ENCODE assay signal across 26 mouse cellular contexts in the genomic region with DNA sequence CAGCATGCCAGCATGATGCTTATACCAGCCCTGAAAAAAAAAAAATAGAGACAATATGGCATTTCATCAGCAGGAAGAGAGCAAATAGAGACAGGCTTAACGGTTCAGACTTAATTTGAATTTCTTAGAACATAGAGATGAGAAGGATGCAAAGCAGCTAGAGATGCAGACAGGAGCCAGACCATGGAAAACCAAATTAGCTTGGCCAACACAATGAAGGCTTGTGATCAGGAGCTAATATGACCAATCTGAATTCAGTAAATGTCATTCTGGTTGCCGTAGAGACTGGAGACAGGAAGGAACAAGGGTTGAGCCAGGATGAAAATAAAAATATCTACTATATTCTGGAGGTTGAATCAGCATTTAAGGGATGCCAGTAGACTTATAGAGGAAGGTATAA.
DNase-seq lines count a peak whose midpoint lies in the region; ATAC-seq and TF ChIP-seq lines count a peak whose summit lies in the region.
"Had no signal": no experiment of that assay in that cellular context is flagged by ENCODE, and none has a peak within 500 bp of the region (broad histone marks: within the 10 kb centered on the region; RNA-seq: fewer than 3 reads in every experiment).

No protein-coding gene starts in this region.

- H3K4me1 ChIP-seq in hindbrain, embryonic 11.5 days (replicated peaks; ENCODE audit: control insufficient read depth, insufficient read depth, low read length) = no peaks in the 10 kb centered on the region
- 0 out of 2 replicates have a peak, but pooled peaks cover 5% of the 10 kb centered on the region for H3K4me1 ChIP-seq in hindbrain, embryonic 10.5 days (replicated peaks)
- H3K4me1 ChIP-seq in midbrain, embryonic 11.5 days (ENCODE audit: control insufficient read depth, insufficient read depth, low read length) = peaks cover 4% of the 10 kb centered on the region; the same call in 1 of the 2 replicates
- peaks cover 6% of the 10 kb centered on the region; the same call in 1 of the 2 replicates for H3K4me1 ChIP-seq in midbrain, embryonic 10.5 days
- H3K4me1 ChIP-seq: embryonic facial prominence, embryonic 12.5 days; embryonic facial prominence, embryonic 15.5 days; heart, embryonic 10.5 days; heart, embryonic 13.5 days; hindbrain, embryonic 15.5 days had no signal

- ATAC-seq in hindbrain, embryonic 11.5 days (ENCODE audit: low FRiP score) = no peak
- ATAC-seq in midbrain, embryonic 11.5 days (ENCODE audit: low FRiP score) = peak; percentile 76
- ATAC-seq: CD4-positive, CD25-positive, alpha-beta regulatory T cell, adult 4 months; inflammation-experienced regulatory T-cells, adult 6 months; intestine, embryonic 16.5 days had no signal

- 60% methylated on average over 2 of the region's 2 CpGs for WGBS in hindbrain, embryonic 11.5 days
- 59% methylated on average over 2 of the region's 2 CpGs for WGBS in hindbrain, embryonic 10.5 days
- 61% methylated on average over 2 of the region's 2 CpGs for WGBS in midbrain, embryonic 11.5 days
- WGBS in midbrain, embryonic 10.5 days = 70% methylated on average over 2 of the region's 2 CpGs

- H3K36me3 ChIP-seq in hindbrain, embryonic 11.5 days (ENCODE audit: control insufficient read depth, insufficient read depth, low read length) = no peaks in the 10 kb centered on the region
- H3K36me3 ChIP-seq in hindbrain, embryonic 10.5 days = no peaks in the 10 kb centered on the region
- H3K36me3 ChIP-seq in midbrain, embryonic 11.5 days (ENCODE audit: control insufficient read depth, insufficient read depth, low read length) = no peaks in the 10 kb centered on the region
- no peaks in the 10 kb centered on the region for H3K36me3 ChIP-seq in midbrain, embryonic 10.5 days
- H3K36me3 ChIP-seq: embryonic facial prominence, embryonic 12.5 days; embryonic facial prominence, embryonic 15.5 days; forebrain, embryonic 12.5 days; heart, embryonic 10.5 days; heart, embryonic 13.5 days; hindbrain, embryonic 15.5 days had no signal

- H3K27me3 ChIP-seq in hindbrain, embryonic 11.5 days (ENCODE audit: control insufficient read depth, insufficient read depth, low read length) = no peaks in the 10 kb centered on the region
- no peaks in the 10 kb centered on the region for H3K27me3 ChIP-seq in hindbrain, embryonic 10.5 days (ENCODE audit: insufficient read depth, poor library complexity, severe bottlenecking)
- H3K27me3 ChIP-seq in midbrain, embryonic 11.5 days (ENCODE audit: control insufficient read depth, insufficient read depth, low read length) = no peaks in the 10 kb centered on the region
- H3K27me3 ChIP-seq in midbrain, embryonic 10.5 days (ENCODE audit: low read depth, poor library complexity, severe bottlenecking) = no peaks in the 10 kb centered on the region
- H3K27me3 ChIP-seq: embryonic facial prominence, embryonic 12.5 days; embryonic facial prominence, embryonic 15.5 days; forebrain, embryonic 12.5 days; heart, embryonic 13.5 days; hindbrain, embryonic 15.5 days had no signal

- TF ChIP-seq CTCF in brain, embryonic 14.5 days (IDR thresholded peaks at IDR 0.05; ENCODE audit: borderline replicate concordance, extremely low read depth, insufficient read depth, insufficient read length) = no peak

- intact Hi-C loops in gastrocnemius, postnatal 36 days (cut with DNase I) = no loop called here

- H3K9me3 ChIP-seq in hindbrain, embryonic 11.5 days (ENCODE audit: control insufficient read depth, low read length) = no peaks in the 10 kb centered on the region
- H3K9me3 ChIP-seq in hindbrain, embryonic 10.5 days = no peaks in the 10 kb centered on the region
- no peaks in the 10 kb centered on the region for H3K9me3 ChIP-seq in midbrain, embryonic 11.5 days (ENCODE audit: control insufficient read depth, low read length)
- no peaks in the 10 kb centered on the region for H3K9me3 ChIP-seq in midbrain, embryonic 10.5 days (replicated peaks)
- H3K9me3 ChIP-seq: embryonic facial prominence, embryonic 12.5 days; embryonic facial prominence, embryonic 15.5 days; forebrain, embryonic 12.5 days; heart, embryonic 10.5 days; heart, embryonic 13.5 days; hindbrain, embryonic 15.5 days had no signal

- H3K4me3 ChIP-seq in hindbrain, embryonic 11.5 days (ENCODE audit: low read depth, low read length) = no peak overlapping the region
- H3K4me3 ChIP-seq in hindbrain, embryonic 10.5 days = no peak overlapping the region
- no peak overlapping the region for H3K4me3 ChIP-seq in midbrain, embryonic 11.5 days (ENCODE audit: low read depth, low read length)
- H3K4me3 ChIP-seq in midbrain, embryonic 10.5 days = no peak overlapping the region
- H3K4me3 ChIP-seq: embryonic facial prominence, embryonic 12.5 days; embryonic facial prominence, embryonic 15.5 days; forebrain, embryonic 12.5 days; heart, adult 2 months; heart, embryonic 10.5 days; heart, embryonic 13.5 days; hindbrain, embryonic 15.5 days had no signal

- no peak for TF ChIP-seq POLR2A in brain, embryonic 14.5 days (IDR thresholded peaks at IDR 0.05; ENCODE audit: borderline replicate concordance, extremely low read depth, insufficient read depth, insufficient read length, poor library complexity, severe bottlenecking)

- no peak overlapping the region for H3K9ac ChIP-seq in hindbrain, embryonic 11.5 days (ENCODE audit: low read depth, low read length)
- H3K9ac ChIP-seq in midbrain, embryonic 11.5 days (ENCODE audit: low read length) = no peak overlapping the region
- H3K9ac ChIP-seq: embryonic facial prominence, embryonic 12.5 days; embryonic facial prominence, embryonic 15.5 days; forebrain, embryonic 12.5 days; heart, embryonic 13.5 days; hindbrain, embryonic 15.5 days had no signal

- H3K27ac ChIP-seq in hindbrain, embryonic 11.5 days (ENCODE audit: low read depth, low read length) = no peak overlapping the region
- H3K27ac ChIP-seq in hindbrain, embryonic 10.5 days = no peak overlapping the region
- no peak overlapping the region for H3K27ac ChIP-seq in midbrain, embryonic 11.5 days (ENCODE audit: low read depth, low read length)
- no peak overlapping the region for H3K27ac ChIP-seq in midbrain, embryonic 10.5 days (replicated peaks)
- H3K27ac ChIP-seq: embryonic facial prominence, embryonic 12.5 days; embryonic facial prominence, embryonic 15.5 days; forebrain, embryonic 12.5 days; heart, adult 2 months; heart, embryonic 10.5 days; heart, embryonic 13.5 days; hindbrain, embryonic 15.5 days had no signal

- no peak overlapping the region for H3K4me2 ChIP-seq in hindbrain, embryonic 11.5 days (replicated peaks; ENCODE audit: low read depth, low read length)
- no peak overlapping the region for H3K4me2 ChIP-seq in midbrain, embryonic 11.5 days
- H3K4me2 ChIP-seq: embryonic facial prominence, embryonic 12.5 days; embryonic facial prominence, embryonic 15.5 days; forebrain, embryonic 12.5 days; heart, embryonic 13.5 days; hindbrain, embryonic 15.5 days had no signal

- peak; percentile 16 for DNase-seq in hindbrain, embryonic 11.5 days (ENCODE audit: low spot score)
- no peak for DNase-seq in hindbrain, embryonic 10.5 days (ENCODE audit: low spot score)
- DNase-seq in midbrain, embryonic 11.5 days (ENCODE audit: low spot score, missing footprints) = no peak
- no peak for DNase-seq in midbrain, embryonic 10.5 days (ENCODE audit: low spot score)
- peak; percentile 26 for DNase-seq in brain, adult 2 months (ENCODE audit: low read depth, low spot score)
- DNase-seq in brain, embryonic 14.5 days (ENCODE audit: low read depth) = peak; percentile 62
- no peak for DNase-seq in gastrocnemius, postnatal 36 days
- no peak for DNase-seq in layer of hippocampus, adult 11-12 months (ENCODE audit: low spot score)
- DNase-seq: adrenal gland, adult 2 months; adrenal gland, postnatal 14 days; cerebellum, adult 18-20 months; cerebellum, adult 9-10 months; cerebellum, postnatal 14 days; gastrocnemius, postnatal 25 days; heart, adult 2 months; heart, postnatal 14 days; heart, postnatal 4 days had no signal

Comparison
In these comparisons a context has a peak if more than half of its experiments do, and no peak if none do; other contexts are left out.
1. DNase-seq: peak in hindbrain, embryonic 11.5 days (single experiment), brain, adult 2 months (single experiment) and brain, embryonic 14.5 days (single experiment); none in hindbrain, embryonic 10.5 days (single experiment), midbrain, embryonic 11.5 days (single experiment), midbrain, embryonic 10.5 days (single experiment), gastrocnemius, postnatal 36 days (0 of 2) and layer of hippocampus, adult 11-12 months (single experiment).